Mouse (Mus musculus) G1E (cell line): ENCODE data around the gene Dusp5. TPM values are rescaled to one million over a fixed set of nuclear protein-coding genes. Genes with fewer than 3 reads are reported as not detected.

ENCODE experiments used
- ATAC-seq: 2 replicates; pipeline ENCODE4 v1.8.0; 2016; ENCODE audit warnings: mild to moderate bottlenecking; ENCODE audit not compliant: insufficient number of reproducible peaks, poor library complexity, low FRiP score, severe bottlenecking; ENCODE audit errors: extremely low read depth
- DNase-seq: peaks from one replicate; pipeline ENCODE4 v3.0.0; 2012; ENCODE audit warnings: low spot score
- H3K27me3 ChIP-seq: 2 replicates; pipeline ENCODE4 v1.6.1; 2012; ENCODE audit warnings: mild to moderate bottlenecking, low read length, inconsistent platforms; ENCODE audit not compliant: insufficient read depth
- H3K36me3 ChIP-seq: replicated peaks from 2 replicates; pipeline ENCODE3; 2012; ENCODE audit warnings: mild to moderate bottlenecking, inconsistent platforms
- H3K4me1 ChIP-seq: 2 replicates; pipeline ENCODE4 v1.6.1; 2012; ENCODE audit warnings: low read depth, low read length, inconsistent platforms, mixed read lengths; ENCODE audit not compliant: insufficient read depth
- H3K4me3 ChIP-seq: 2 replicates; pipeline ENCODE4 v1.5.1; 2012; ENCODE audit warnings: low read depth, mild to moderate bottlenecking, inconsistent platforms, low read length, moderate library complexity, mixed read lengths
- H3K9me3 ChIP-seq: replicated peaks from 2 replicates; pipeline ENCODE4 v1.6.1; 2012; ENCODE audit warnings: inconsistent platforms
- CTCF ChIP-seq: IDR thresholded peaks from 2 replicates; pipeline ENCODE4 v1.5.1; 2012; ENCODE audit warnings: low read depth, low read length, inconsistent platforms, mixed read lengths
- GATA1 ChIP-seq: IDR thresholded peaks from 2 replicates; pipeline ENCODE4 v1.6.1; 2012; ENCODE audit warnings: borderline replicate concordance, low read length, inconsistent platforms, mixed read lengths
- GATA2 ChIP-seq: IDR thresholded peaks from 2 replicates; pipeline ENCODE4 v1.6.1; 2012; ENCODE audit warnings: low read depth, low read length, inconsistent platforms, borderline replicate concordance
- POLR2AphosphoS5 ChIP-seq: IDR thresholded peaks from 2 replicates; pipeline ENCODE4 v1.6.1; 2012; ENCODE audit warnings: low read depth, low read length, inconsistent platforms; ENCODE audit not compliant: insufficient replicate concordance
- TAL1 ChIP-seq: conservative IDR thresholded peaks from 2 replicates; pipeline ENCODE4 v1.6.1; 2012; ENCODE audit warnings: low read depth, low read length, inconsistent platforms, mixed read lengths
- polyA plus RNA-seq: library from polyadenylated mRNA; stranded (reverse); fragments of >175 nt; gene quantifications from 2 replicates; pipeline ENCODE4 v1.2.3, GENCODE M21; 2012
- total RNA-seq, 2 experiments: library from RNA; stranded (forward) in 1 of 2; stranded (reverse) in 1 of 2; fragments of 200-1000 nt in 1 of 2; fragments of >200 nt in 1 of 2; fragmentation: Nextera tagmentation in 1 of 2; gene quantifications; 2 replicates each; pipeline ENCODE4 v1.2.3; 2014 to 2017

Dusp5 gene
- total and polyA plus RNA-seq, 3 experiments, result 0.03 to 0.05 TPM; not detected in 1

DNA sequence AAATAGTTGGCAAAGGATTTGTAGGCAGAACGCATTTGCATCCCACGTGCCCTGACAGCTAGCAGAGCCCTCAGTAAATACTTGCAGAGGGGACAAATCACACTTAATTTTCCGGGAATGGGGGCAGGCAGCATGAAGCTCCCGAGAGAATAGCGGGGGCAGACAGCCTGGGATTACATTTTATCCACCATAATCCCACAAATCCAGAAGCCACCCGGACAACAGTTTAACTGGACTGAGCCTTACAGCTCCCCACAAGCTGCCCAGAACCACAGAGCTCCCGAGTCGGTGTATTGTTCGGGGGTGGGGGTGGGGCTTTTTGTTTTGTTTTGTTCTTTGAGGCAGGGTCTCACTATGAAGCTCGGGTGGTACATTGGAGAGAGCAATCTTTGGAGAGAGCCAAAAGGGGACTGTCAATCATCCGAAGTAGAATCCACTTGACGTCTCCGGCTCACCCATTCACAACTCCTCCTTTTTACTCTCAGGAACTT lies 733 bp upstream of the Dusp5 start:
- H3K9me3 ChIP-seq, result peaks cover 44% of the 10 kb centered on the region
- DNase-seq (no peak), ATAC-seq (no peak)
- H3K27me3 ChIP-seq, result no peaks in the 10 kb centered on the region
- no peaks in the 10 kb centered on the region for H3K4me1 ChIP-seq
- no peaks in the 10 kb centered on the region for H3K36me3 ChIP-seq
- TF ChIP-seq TAL1, result no peak
- no peak overlapping the region for H3K4me3 ChIP-seq

DNA sequence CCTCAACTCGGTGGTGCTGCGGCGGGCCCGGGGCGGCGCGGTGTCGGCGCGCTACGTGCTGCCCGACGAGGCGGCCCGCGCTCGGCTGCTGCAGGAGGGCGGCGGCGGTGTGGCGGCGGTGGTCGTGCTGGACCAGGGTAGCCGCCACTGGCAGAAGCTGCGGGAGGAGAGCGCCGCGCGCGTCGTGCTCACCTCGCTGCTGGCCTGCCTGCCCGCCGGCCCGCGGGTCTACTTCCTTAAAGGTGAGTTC lies 471 bp downstream of the Dusp5 start:
- Histone ChIP-seq H3K4me1 (no peaks in the 10 kb centered on the region), H3K4me3 (peak overlapping the region; percentile 33; the same call in 1 of the 2 replicates), H3K36me3 (no peaks in the 10 kb centered on the region), H3K9me3 (peaks cover 39% of the 10 kb centered on the region), H3K27me3 (no peaks in the 10 kb centered on the region)
- no peak for DNase-seq
- ATAC-seq, result no peak
- no peak for TF ChIP-seq GATA2
- TF ChIP-seq POLR2AphosphoS5, result no peak
- TF ChIP-seq TAL1, result no peak
- no peak for TF ChIP-seq GATA1
- TF ChIP-seq CTCF, result no peak

DNA sequence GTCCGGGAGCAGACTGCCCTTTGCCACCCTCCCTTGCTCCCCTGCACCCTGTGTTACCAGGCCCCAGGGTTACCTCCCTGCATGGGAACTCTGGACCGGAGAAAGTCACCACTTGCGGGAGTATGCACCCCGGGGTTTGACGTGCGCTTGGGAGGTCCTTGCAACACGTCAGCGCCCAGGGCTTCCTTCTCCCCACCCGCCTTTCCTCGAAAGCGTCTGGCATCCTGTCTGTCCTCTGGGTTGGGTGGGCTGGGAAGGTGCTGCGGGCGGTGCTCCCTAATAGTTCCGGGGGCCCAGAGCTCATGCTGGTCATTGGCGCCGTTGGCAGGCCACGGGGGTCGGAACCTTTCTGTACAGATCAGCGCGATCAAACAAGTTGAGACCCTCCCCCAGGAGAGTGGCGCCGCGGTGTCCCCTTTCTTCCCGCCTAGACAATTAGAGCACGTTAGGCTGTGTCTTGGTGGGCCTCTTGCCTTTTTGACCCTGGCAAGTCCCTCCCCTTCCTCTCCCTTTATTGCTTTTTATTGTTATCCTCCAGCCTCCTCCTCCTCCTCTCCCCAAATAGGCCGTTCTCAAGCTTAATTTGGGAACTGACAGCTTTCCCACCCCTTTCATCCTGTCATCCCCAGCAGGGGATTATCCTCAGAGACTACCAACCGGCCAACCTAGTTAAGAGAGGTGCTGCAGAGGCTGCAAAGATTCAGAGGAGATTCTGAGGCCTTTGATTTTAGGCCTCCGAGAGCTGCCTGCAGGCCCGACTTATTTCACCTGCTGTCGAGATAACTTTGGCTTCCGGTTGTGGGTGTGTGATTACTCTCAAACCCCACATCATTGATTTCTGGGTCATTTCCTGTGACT lies 1.0 kb downstream of the Dusp5 start:
- ATAC-seq, result no peak
- H3K4me1 ChIP-seq, result no peaks in the 10 kb centered on the region
- TF ChIP-seq CTCF (no peak), GATA2 (no peak), POLR2AphosphoS5 (no peak), TAL1 (no peak), GATA1 (no peak)
- peak overlapping the region; percentile 33; the same call in 1 of the 2 replicates for H3K4me3 ChIP-seq
- no peaks in the 10 kb centered on the region for H3K36me3 ChIP-seq
- peaks cover 39% of the 10 kb centered on the region for H3K9me3 ChIP-seq
- no peak for DNase-seq
- H3K27me3 ChIP-seq, result no peaks in the 10 kb centered on the region

DNA sequence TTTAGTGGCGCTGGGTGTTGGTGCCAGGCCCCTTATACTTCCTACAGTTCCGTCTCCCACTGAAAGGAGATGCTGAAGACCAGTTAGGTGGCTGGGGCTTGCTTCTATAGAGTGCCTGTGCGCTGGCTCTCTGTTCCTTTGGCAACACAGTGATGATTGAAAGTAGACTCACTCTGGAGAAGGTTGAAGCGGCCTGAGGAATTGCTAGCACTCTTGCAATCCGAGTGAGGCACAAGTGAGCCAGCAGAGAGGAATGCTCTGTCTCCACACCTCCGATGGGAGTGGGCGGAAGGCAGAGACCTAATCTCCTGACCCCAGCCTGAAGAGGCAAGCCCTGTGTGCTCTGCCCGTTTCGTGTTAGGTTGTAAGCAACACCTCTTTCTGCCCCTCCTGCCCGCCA lies 2.5 kb downstream of the Dusp5 start:
- H3K4me3 ChIP-seq, result no peak overlapping the region

DNA sequence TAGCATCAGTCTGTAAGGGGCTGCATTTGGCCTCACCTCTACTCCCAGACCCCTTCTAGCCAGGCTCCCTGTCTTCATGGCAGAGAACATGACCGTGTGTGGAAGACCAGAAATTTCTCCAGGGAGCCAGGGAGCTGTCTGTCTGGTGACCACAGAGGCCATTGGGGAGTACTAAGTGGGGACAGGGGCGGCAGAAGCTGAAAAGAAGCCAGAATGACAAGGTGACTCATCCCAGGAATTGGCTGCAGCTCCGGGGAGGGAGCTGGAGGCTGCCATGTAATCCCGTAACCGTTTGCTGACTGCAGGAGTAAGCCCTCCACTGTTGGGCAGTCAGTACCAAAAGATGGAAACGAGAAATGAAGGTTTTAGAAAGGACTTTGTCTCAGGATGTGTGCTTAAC lies 3.1 kb downstream of the Dusp5 start:
- TF ChIP-seq POLR2AphosphoS5, result no peak
- no peak for DNase-seq
- Histone ChIP-seq H3K4me1 (no peaks in the 10 kb centered on the region), H3K9me3 (peaks cover 24% of the 10 kb centered on the region), H3K27me3 (no peaks in the 10 kb centered on the region), H3K4me3 (no peak overlapping the region), H3K36me3 (no peaks in the 10 kb centered on the region)
- ATAC-seq, result no peak

More for the DNA sequence above, 2.5 kb downstream of the Dusp5 start:
- ATAC-seq (no peak), DNase-seq (no peak)
- Histone ChIP-seq H3K4me1 (no peaks in the 10 kb centered on the region), H3K9me3 (peaks cover 31% of the 10 kb centered on the region), H3K36me3 (no peaks in the 10 kb centered on the region), H3K27me3 (no peaks in the 10 kb centered on the region)
- no peak for TF ChIP-seq CTCF

DNA sequence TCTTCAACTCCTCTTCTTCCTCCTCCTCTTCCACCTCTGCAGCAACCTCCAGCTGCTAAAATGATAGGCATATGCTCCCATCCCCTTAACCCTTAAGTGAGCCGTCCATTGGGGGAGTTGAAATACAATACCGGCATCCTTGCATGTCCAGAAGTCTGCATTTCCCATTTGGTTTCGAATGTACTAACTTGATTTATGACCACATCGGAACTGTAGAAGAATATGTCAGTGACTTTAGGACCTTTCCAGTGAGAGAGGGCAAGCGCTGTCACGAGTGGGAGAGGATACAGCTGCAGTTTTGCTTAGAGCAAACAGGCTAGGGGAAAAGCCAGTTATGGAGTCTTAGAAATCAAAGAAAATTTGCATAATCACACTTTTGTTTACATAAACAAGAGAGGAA lies 3.8 kb downstream of the Dusp5 start:
- no peak overlapping the region for H3K4me3 ChIP-seq
- no peaks in the 10 kb centered on the region for H3K36me3 ChIP-seq
- no peaks in the 10 kb centered on the region for H3K4me1 ChIP-seq
- no peaks in the 10 kb centered on the region for H3K27me3 ChIP-seq
- DNase-seq (no peak), ATAC-seq (no peak)
- H3K9me3 ChIP-seq, result peaks cover 19% of the 10 kb centered on the region
- TF ChIP-seq GATA1 (no peak), POLR2AphosphoS5 (no peak), GATA2 (no peak), TAL1 (no peak), CTCF (no peak)

DNA sequence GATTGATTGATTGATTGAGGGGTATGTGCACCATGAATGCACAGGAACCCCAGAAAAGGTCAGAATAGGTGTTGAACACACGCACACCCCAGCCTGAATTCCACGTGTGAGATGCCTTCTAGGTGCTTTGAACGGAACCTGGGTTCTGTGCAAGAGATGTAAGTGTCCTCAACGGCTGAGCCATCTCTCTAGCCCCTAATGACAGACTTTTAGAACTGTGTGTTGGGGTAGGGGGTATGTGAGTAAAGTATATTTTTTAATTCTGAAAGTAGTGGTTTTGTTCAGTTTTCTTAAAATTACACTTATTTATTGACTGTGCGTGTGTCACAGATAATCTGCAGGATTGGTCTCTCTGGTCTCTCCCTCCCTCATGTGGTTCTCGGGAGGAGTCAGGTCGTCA lies 4.3 kb downstream of the Dusp5 start:
- TF ChIP-seq GATA2 (no peak), POLR2AphosphoS5 (no peak), CTCF (no peak), TAL1 (no peak), GATA1 (no peak)
- no peaks in the 10 kb centered on the region for H3K4me1 ChIP-seq
- ATAC-seq (no peak), DNase-seq (no peak)
- H3K36me3 ChIP-seq, result no peaks in the 10 kb centered on the region
- H3K4me3 ChIP-seq, result no peak overlapping the region
- no peaks in the 10 kb centered on the region for H3K27me3 ChIP-seq
- peaks cover 16% of the 10 kb centered on the region for H3K9me3 ChIP-seq
